Mouse (Mus musculus) cerebellum, adult 2 months (tissue): ENCODE measurements around the gene Dgkq.

Experiments used
- CTCF ChIP-seq: fragments of 200-500 bp; IDR thresholded peaks from 2 replicates; pipeline ENCODE4 v1.5.1; 2011; ENCODE audit warnings: low read depth, mild to moderate bottlenecking, control low read depth, low read length, moderate library complexity, borderline replicate concordance; ENCODE audit not compliant: insufficient read depth
- POLR2A ChIP-seq: fragments of 200-500 bp; IDR thresholded peaks from 2 replicates; pipeline ENCODE4 v1.6.1; 2011; ENCODE audit warnings: low read length, control low read depth, borderline replicate concordance; ENCODE audit not compliant: insufficient read depth

DNA sequence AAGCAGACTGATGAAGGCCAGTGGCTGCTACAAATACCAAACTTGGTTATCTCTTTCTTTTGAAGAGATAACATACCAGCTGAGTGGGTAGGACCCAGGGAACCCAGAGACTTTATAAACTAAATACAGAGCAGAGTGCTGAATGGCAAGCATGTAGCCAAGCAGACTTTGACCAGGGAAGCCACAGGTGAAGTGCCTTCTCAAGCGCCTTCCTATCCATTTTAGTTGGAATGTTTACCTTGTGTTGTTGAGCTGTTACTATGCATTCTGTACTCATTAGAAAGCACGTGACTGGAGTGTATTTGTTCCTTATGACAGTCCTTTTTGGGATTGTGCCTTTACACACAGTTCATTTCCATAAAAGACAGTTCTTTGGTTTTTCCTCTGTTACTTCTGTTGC is 25.8 kb downstream of the Dgkq start:
- TF ChIP-seq CTCF: no peak
- no peak for TF ChIP-seq POLR2A
